Mouse (Mus musculus): ENCODE results near the gene Hectd3.

DNA sequence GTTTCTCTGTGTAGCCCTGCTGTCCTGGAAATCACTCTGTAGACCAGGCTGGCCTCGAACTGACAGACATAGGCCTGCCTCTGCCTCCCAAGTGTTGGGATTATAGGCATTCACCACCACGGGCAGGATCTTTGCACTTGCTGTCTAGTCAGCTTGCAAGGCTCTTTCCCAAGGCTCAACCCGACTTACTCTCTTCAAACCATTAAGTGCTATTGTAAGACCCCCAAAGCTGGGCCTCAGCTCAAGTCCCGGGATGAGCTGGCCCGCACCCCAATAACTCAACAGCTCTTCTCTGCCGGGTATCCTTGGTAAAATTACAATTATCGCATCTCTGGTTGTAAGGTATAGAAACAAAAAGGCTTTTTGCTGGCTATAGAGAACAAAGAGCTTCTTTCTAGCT is 23.2 kb downstream of the Hectd3 start:
- TF ChIP-seq CTCF (IDR thresholded peaks at IDR 0.05; ENCODE audit: low read depth, low read length) (no peak), POLR2A (IDR thresholded peaks at IDR 0.05; ENCODE audit: insufficient read depth, low read length) (no peak)
